Mouse (Mus musculus) kidney, postnatal 14 days (tissue): ENCODE results near the gene Sobp.

ENCODE experiments used
- DNase-seq: peaks from one replicate; pipeline ENCODE4 v3.0.0; 2022; ENCODE audit warnings: mixed read lengths

Sobp gene

GRCm38 (mm10) chr10:43084087-43084366 is 90.3 kb downstream of the Sobp start:
- DNase-seq = no peak

- DNase-seq = no peak
Observed at GRCm38 (mm10) chr10:43083288-43084086, 90.8 kb downstream of the Sobp start.

GRCm38 (mm10) chr10:43081316-43081715 is 93.0 kb downstream of the Sobp start:
- DNase-seq = no peak

- no peak for DNase-seq
Observed at GRCm38 (mm10) chr10:43075535-43076152, 98.7 kb downstream of the Sobp start.

GRCm38 (mm10) chr10:43073281-43073680 is 101.0 kb downstream of the Sobp start:
- DNase-seq = no peak

GRCm38 (mm10) chr10:43070893-43071292 is 103.4 kb downstream of the Sobp start:
- DNase-seq = no peak

GRCm38 (mm10) chr10:43065331-43065730 is 109.0 kb downstream of the Sobp start:
- no peak for DNase-seq

- DNase-seq = no peak
Observed at GRCm38 (mm10) chr10:43061519-43062105, 112.7 kb downstream of the Sobp start.

- DNase-seq = no peak
Observed at GRCm38 (mm10) chr10:43055405-43055804, 118.9 kb downstream of the Sobp start.

- DNase-seq = no peak
Observed at GRCm38 (mm10) chr10:43054776-43055175, 119.6 kb downstream of the Sobp start.

- no peak for DNase-seq
Observed at GRCm38 (mm10) chr10:43053861-43054560, 120.3 kb downstream of the Sobp start.

GRCm38 (mm10) chr10:43052462-43052861 is 121.9 kb downstream of the Sobp start:
- DNase-seq = no peak

GRCm38 (mm10) chr10:43047804-43048348 is 126.5 kb downstream of the Sobp start:
- no peak for DNase-seq

- no peak for DNase-seq
Observed at GRCm38 (mm10) chr10:43043351-43044209, 130.8 kb downstream of the Sobp start.

- no peak for DNase-seq
Observed at GRCm38 (mm10) chr10:43042591-43043327, 131.6 kb downstream of the Sobp start.

GRCm38 (mm10) chr10:43041794-43042193 is 132.5 kb downstream of the Sobp start:
- DNase-seq = no peak

- DNase-seq = no peak
Observed at GRCm38 (mm10) chr10:43037455-43037793, 136.9 kb downstream of the Sobp start.

GRCm38 (mm10) chr10:43036646-43037454 is 137.5 kb downstream of the Sobp start:
- no peak for DNase-seq

- DNase-seq = no peak
Observed at GRCm38 (mm10) chr10:43035579-43035978, 138.8 kb downstream of the Sobp start.

GRCm38 (mm10) chr10:43034811-43035210 is 139.5 kb downstream of the Sobp start:
- peak; percentile 44 for DNase-seq
